Mouse (Mus musculus): ENCODE measurements at regions not wholly inside any gene's neighbourhood (a gene's known extent, or its start where the extent isn't known, plus 50 kb on each side); places are given as distances from the start of the nearest gene placed in this dataset.

DNA sequence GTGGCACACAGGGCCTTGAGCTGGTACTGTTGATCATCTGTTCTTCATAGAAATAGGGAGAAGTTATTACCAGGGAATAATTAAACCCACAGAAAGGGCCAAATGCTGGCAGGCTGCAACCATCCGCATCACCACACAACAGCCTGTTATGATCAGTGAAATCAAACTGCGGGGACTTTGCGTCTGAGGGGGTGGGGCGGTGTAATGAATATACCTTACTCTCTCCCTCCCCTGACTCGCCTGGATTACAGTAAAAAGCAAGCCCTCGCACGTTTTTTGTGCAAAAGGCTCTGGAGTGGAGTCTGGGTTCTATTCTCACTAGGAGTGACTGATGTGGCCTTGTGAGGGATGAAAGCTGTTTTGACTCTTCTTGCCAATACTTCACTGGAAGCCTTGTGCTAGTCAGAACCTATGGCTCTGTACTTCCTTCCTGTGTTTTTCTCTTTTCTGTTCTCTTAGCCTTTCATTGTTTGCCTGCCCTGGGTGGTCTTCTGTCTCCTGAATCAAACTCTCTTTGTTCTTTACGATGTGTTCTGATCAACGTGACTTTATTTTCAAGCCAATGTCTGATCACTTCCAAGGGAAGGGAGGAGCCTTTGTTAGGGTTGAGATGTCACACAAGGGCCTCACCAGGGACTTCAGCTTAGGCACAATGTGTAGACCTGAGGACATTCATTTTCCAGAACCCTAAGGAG, 172.4 kb downstream of the Dact1 start:
- Histone ChIP-seq H3K4me2 (no peak overlapping the region), H3K36me3 (no peaks in the 10 kb centered on the region), H3K27me3 (0 out of 2 replicates have a peak, but pooled peaks cover 3% of the 10 kb centered on the region), H3K4me1 (replicated peaks) (peaks cover 16% of the 10 kb centered on the region), H3K9me3 (no peaks in the 10 kb centered on the region), H3K4me3 (replicated peaks) (no peak overlapping the region), H3K27ac (peak overlapping the region; percentile 50; the same call in 1 of the 2 replicates), H3K9ac (replicated peaks) (no peak overlapping the region)
- no peak; the same call in 1 of the 2 replicates for ATAC-seq (ENCODE audit: insufficient number of reproducible peaks, insufficient read depth, low FRiP score, low TSS enrichment, low read depth)
- 40% methylated on average over 9 of the region's 9 CpGs for WGBS

- Histone ChIP-seq H3K36me3 (no peaks in the 10 kb centered on the region), H3K4me1 (replicated peaks) (peaks cover 16% of the 10 kb centered on the region), H3K4me3 (replicated peaks) (no peak overlapping the region), H3K27me3 (0 out of 2 replicates have a peak, but pooled peaks cover 3% of the 10 kb centered on the region), H3K9me3 (no peaks in the 10 kb centered on the region), H3K4me2 (no peak overlapping the region), H3K9ac (replicated peaks) (no peak overlapping the region), H3K27ac (peak overlapping the region; percentile 50; the same call in 1 of the 2 replicates)
- no peak for ATAC-seq (ENCODE audit: insufficient number of reproducible peaks, insufficient read depth, low FRiP score, low TSS enrichment, low read depth)
- 44% methylated on average over 2 of the region's 2 CpGs for WGBS
Observed at GRCm38 (mm10) chr12:71482619-71483018, 172.9 kb downstream of the Dact1 start.

GRCm38 (mm10) chr12:71483536-71484165, 174.0 kb downstream of the Dact1 start:
- Histone ChIP-seq H3K9ac (replicated peaks) (no peak overlapping the region), H3K27me3 (0 out of 2 replicates have a peak, but pooled peaks cover 3% of the 10 kb centered on the region), H3K4me1 (replicated peaks) (peaks cover 16% of the 10 kb centered on the region), H3K36me3 (no peaks in the 10 kb centered on the region), H3K4me3 (replicated peaks) (no peak overlapping the region), H3K27ac (no peak overlapping the region), H3K9me3 (no peaks in the 10 kb centered on the region), H3K4me2 (no peak overlapping the region)
- WGBS, result 85% methylated on average over 7 of the region's 7 CpGs
- no peak for ATAC-seq (ENCODE audit: insufficient number of reproducible peaks, insufficient read depth, low FRiP score, low TSS enrichment, low read depth)

- no peak overlapping the region for H3K27ac ChIP-seq
- 94% methylated on average over 5 of the region's 5 CpGs for WGBS
- no peak for ATAC-seq (ENCODE audit: insufficient number of reproducible peaks, insufficient read depth, low FRiP score, low TSS enrichment, low read depth)
- no peak overlapping the region for H3K9ac ChIP-seq (replicated peaks)
- no peaks in the 10 kb centered on the region for H3K9me3 ChIP-seq
- H3K36me3 ChIP-seq, result no peaks in the 10 kb centered on the region
- no peak overlapping the region for H3K4me2 ChIP-seq
- peaks cover 16% of the 10 kb centered on the region for H3K4me1 ChIP-seq (replicated peaks)
- H3K4me3 ChIP-seq (replicated peaks), result no peak overlapping the region
- H3K27me3 ChIP-seq, result 0 out of 2 replicates have a peak, but pooled peaks cover 3% of the 10 kb centered on the region
Observed at GRCm38 (mm10) chr12:71484286-71484685, 174.6 kb downstream of the Dact1 start.

DNA sequence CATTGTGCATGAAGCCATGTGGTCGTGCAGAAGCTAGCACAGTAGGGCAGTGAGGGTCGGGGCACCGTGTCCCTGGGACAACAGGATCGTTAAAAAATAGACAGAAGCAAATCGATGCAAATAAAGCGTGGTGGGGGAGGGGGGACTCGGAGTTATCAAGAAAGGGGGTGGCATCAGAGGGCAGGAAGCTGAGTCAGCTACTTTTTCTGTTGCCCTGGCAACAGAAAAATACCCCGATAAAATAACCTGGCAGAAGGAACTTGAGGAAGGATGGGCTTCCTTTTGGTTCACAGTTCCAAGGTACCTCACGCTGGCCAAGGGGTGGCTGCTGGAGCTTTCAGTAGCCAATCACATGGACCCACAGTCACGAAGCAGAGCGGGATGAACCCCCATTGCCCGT, 176.4 kb downstream of the Dact1 start:
- WGBS, result 84% methylated on average over 12 of the region's 12 CpGs
- no peak for ATAC-seq (ENCODE audit: insufficient number of reproducible peaks, insufficient read depth, low FRiP score, low TSS enrichment, low read depth)
- Histone ChIP-seq H3K4me2 (no peak overlapping the region), H3K9me3 (no peaks in the 10 kb centered on the region), H3K4me1 (replicated peaks) (peaks cover 16% of the 10 kb centered on the region), H3K27ac (no peak overlapping the region), H3K36me3 (no peaks in the 10 kb centered on the region), H3K9ac (replicated peaks) (no peak overlapping the region), H3K4me3 (replicated peaks) (no peak overlapping the region), H3K27me3 (no peaks in the 10 kb centered on the region)

DNA sequence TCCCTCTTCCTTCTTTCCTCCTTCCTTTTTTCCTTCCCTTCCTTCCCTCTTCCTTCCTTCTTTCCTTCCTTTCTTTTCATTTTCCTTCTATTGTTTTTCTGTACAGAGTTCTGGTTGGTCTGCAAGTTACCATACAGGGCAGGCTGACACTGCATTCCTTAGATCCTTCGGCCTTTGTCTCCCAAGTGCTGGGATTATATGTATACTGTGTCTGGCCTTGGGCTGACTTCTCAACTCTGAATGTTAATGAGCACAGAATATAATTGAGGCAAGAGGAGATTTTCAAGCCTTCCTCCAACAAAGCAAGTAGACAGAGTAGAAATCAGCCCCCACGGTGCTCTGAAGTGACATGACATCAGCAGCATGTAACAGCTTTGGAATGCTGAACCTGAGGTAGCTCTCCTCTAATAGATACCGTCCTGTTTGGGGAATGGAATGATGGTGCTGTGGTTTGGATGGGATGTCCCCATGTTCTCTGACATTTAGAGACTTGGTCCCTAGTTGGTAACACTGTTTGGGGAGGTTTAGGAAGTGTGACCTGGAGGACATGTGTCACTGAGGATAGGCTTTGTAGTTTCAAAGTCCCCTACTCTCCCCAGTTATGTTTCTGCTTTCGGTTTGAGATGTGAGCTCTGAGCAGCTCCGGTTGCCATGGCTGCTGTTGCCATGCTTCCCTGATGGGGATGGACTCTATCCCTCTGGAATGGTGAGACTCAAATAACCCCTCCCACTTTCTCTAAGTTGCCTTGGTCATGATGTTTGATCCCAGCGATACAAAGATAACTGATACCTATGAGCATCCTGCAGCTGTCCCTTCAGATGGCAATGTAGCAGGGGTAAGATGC, 178.1 kb downstream of the Dact1 start:
- no peak overlapping the region for H3K4me3 ChIP-seq (replicated peaks)
- no peak for ATAC-seq (ENCODE audit: insufficient number of reproducible peaks, insufficient read depth, low FRiP score, low TSS enrichment, low read depth)
- no peaks in the 10 kb centered on the region for H3K9me3 ChIP-seq
- no peak overlapping the region for H3K9ac ChIP-seq (replicated peaks)
- H3K27ac ChIP-seq, result no peak overlapping the region
- peaks cover 3% of the 10 kb centered on the region; the same call in 1 of the 2 replicates for H3K4me1 ChIP-seq (replicated peaks)
- 77% methylated on average over 6 of the region's 6 CpGs for WGBS
- H3K36me3 ChIP-seq, result no peaks in the 10 kb centered on the region
- no peaks in the 10 kb centered on the region for H3K27me3 ChIP-seq
- H3K4me2 ChIP-seq, result no peak overlapping the region

- WGBS, result 84% methylated on average over 7 of the region's 7 CpGs
- no peaks in the 10 kb centered on the region for H3K4me1 ChIP-seq (replicated peaks)
- no peak overlapping the region for H3K4me3 ChIP-seq (replicated peaks)
- no peaks in the 10 kb centered on the region for H3K27me3 ChIP-seq
- H3K9me3 ChIP-seq, result no peaks in the 10 kb centered on the region
- no peak overlapping the region for H3K27ac ChIP-seq
- ATAC-seq (ENCODE audit: insufficient number of reproducible peaks, insufficient read depth, low FRiP score, low TSS enrichment, low read depth), result no peak
- H3K4me2 ChIP-seq, result no peak overlapping the region
- H3K9ac ChIP-seq (replicated peaks), result no peak overlapping the region
- H3K36me3 ChIP-seq, result no peaks in the 10 kb centered on the region
Observed at GRCm38 (mm10) chr12:71489295-71489694, 179.6 kb downstream of the Dact1 start.

DNA sequence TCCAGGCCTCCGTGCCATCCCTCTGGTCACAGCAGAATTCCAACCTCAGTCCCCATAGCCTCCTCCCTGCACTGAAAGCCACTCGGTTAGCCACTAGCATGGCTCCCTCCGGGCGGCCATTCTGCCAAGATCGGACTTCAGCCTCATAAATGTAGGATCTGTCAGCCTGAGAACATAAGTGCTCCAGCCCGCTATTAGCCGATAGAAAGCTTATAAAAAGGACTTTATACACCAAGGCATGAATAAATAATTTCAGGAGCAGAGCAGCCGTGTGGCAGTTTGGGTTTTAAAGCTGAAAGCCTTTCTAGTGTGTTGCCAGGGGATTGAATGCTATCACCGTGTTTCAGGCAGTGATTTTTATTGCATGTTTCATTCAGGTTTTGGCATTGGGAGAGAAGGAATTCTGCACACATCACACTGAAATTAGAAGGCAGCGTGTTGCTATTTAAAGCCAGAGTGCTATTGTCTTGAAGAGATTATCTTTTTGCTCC, 185.2 kb downstream of the Dact1 start:
- Histone ChIP-seq H3K4me1 (replicated peaks) (peaks cover 11% of the 10 kb centered on the region; the same call in 1 of the 2 replicates), H3K36me3 (no peaks in the 10 kb centered on the region), H3K4me2 (peak overlapping the region; percentile 30), H3K27ac (0 out of 2 replicates have a peak overlapping the region, but pooled peaks have one; percentile 50), H3K9ac (replicated peaks) (no peak overlapping the region), H3K4me3 (replicated peaks) (no peak overlapping the region), H3K9me3 (no peaks in the 10 kb centered on the region), H3K27me3 (peaks cover 3% of the 10 kb centered on the region; the same call in 1 of the 2 replicates)
- ATAC-seq (ENCODE audit: insufficient number of reproducible peaks, insufficient read depth, low FRiP score, low TSS enrichment, low read depth), result no peak
- WGBS, result 53% methylated on average over 10 of the region's 10 CpGs

DNA sequence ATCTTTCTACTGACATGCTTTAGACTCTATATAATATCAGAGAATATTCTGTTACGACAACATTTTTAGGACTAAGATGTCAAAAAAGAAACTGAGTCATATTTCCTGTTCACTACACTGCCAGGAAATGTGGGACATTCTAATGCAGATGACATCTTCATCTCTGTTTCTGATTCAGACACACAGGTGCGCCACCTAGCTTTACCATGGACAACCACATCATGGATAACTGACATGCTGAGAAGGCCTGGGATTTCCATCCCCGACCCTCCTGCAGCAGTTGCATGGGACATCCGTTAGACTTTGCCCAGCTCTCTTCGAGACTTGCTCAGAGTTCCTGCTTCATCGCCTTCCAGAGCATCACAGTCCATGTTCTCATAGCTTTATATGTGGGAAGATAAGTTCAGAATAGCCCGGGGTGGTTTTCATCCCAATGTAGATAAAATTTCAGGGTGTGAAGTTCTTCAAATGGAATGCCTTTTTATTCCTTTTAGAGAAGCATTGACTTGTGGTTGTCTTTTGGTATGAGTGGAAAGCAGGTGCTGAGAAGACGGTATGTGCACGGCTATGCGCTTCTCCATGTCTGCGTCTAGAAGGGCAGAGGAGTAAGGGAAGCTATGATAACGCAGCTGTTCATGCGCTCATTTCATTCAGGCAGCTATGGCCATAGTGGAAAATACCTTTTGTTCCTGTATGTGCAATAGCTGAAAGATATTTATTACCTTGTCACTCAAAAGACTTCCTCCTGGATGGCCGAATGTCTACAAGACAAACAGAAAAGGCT, 188.8 kb downstream of the Dact1 start:
- WGBS, result 74% methylated on average over 14 of the region's 14 CpGs
- H3K4me1 ChIP-seq (replicated peaks), result peaks cover 16% of the 10 kb centered on the region
- ATAC-seq (ENCODE audit: insufficient number of reproducible peaks, insufficient read depth, low FRiP score, low TSS enrichment, low read depth), result no peak
- H3K4me2 ChIP-seq, result no peak overlapping the region
- H3K27ac ChIP-seq, result no peak overlapping the region
- no peaks in the 10 kb centered on the region for H3K36me3 ChIP-seq
- no peak overlapping the region for H3K9ac ChIP-seq (replicated peaks)
- H3K4me3 ChIP-seq (replicated peaks), result no peak overlapping the region
- peaks cover 7% of the 10 kb centered on the region; the same call in 1 of the 2 replicates for H3K27me3 ChIP-seq
- no peaks in the 10 kb centered on the region for H3K9me3 ChIP-seq

GRCm38 (mm10) chr12:71501299-71501810, 191.7 kb downstream of the Dact1 start:
- Histone ChIP-seq H3K4me2 (no peak overlapping the region), H3K4me1 (replicated peaks) (peaks cover 9% of the 10 kb centered on the region; the same call in 1 of the 2 replicates), H3K9ac (replicated peaks) (no peak overlapping the region), H3K27ac (no peak overlapping the region), H3K36me3 (no peaks in the 10 kb centered on the region), H3K4me3 (replicated peaks) (no peak overlapping the region), H3K9me3 (no peaks in the 10 kb centered on the region), H3K27me3 (peaks cover 7% of the 10 kb centered on the region; the same call in 1 of the 2 replicates)
- WGBS, result 65% methylated on average over 7 of the region's 7 CpGs
- ATAC-seq (ENCODE audit: insufficient number of reproducible peaks, insufficient read depth, low FRiP score, low TSS enrichment, low read depth), result no peak

Data from limb, embryonic 12.5 days (tissue).